Mouse (Mus musculus) C2C12 (cell line): ENCODE results near the gene Hmx1.

Experiments
- CEBPB ChIP-seq: IDR thresholded peaks from one replicate; pipeline ENCODE4 v1.6.1; 2011; ENCODE audit warnings: low read depth, mild to moderate bottlenecking, control low read depth, moderate library complexity
- CTCF ChIP-seq: IDR thresholded peaks from one replicate; pipeline ENCODE4 v1.5.1; 2011; ENCODE audit not compliant: control insufficient read depth, insufficient read depth, insufficient read length
- MAX ChIP-seq: IDR thresholded peaks from one replicate; pipeline ENCODE4 v1.6.1; 2011; ENCODE audit warnings: mild to moderate bottlenecking, control low read depth
- MYOD1 ChIP-seq: IDR thresholded peaks from one replicate; pipeline ENCODE4 v1.6.1; 2011; ENCODE audit warnings: low read depth; ENCODE audit not compliant: control insufficient read depth, insufficient read length
- MYOG ChIP-seq: IDR thresholded peaks from one replicate; pipeline ENCODE4 v1.6.1; 2011; ENCODE audit not compliant: control insufficient read depth, insufficient read length; ENCODE audit errors: extremely low read depth
- USF1 ChIP-seq: IDR thresholded peaks from one replicate; pipeline ENCODE4 v1.6.1; 2011; ENCODE audit warnings: low read depth, mild to moderate bottlenecking, control low read depth, moderate library complexity

GRCm38 (mm10) chr5:35425218-35425617 is 36.3 kb downstream of the Hmx1 start:
- TF ChIP-seq MAX (no peak), CTCF (no peak), MYOD1 (no peak), MYOG (no peak), CEBPB (no peak), USF1 (no peak)
